Mouse (Mus musculus): ENCODE measurements around the gene Tle2. TPM values are rescaled to one million over a fixed set of nuclear protein-coding genes. Genes with fewer than 3 reads are reported as not detected.

The Tle2 gene
- total and polyA plus RNA-seq, 3 experiments = 0.19 to 2.4 TPM; not detected in 1

GRCm38 (mm10) chr10:81537429-81537828 lies 36.9 kb upstream of the Tle2 start:
- H3K4me3 ChIP-seq (ENCODE audit: control insufficient read depth in 1 of 2, insufficient read depth in 1 of 2, low read depth in 2 of 2, low read length in 2 of 2) = no peak overlapping the region
- no peak overlapping the region for H3K9ac ChIP-seq (ENCODE audit: control insufficient read depth, low read depth, low read length, poor library complexity, severe bottlenecking)
- H3K9me3 ChIP-seq (replicated peaks; ENCODE audit: insufficient read depth, low read length) = no peaks in the 10 kb centered on the region
- DNase-seq (ENCODE audit: low read depth, low spot score) = no peak
- peaks cover 43% of the 10 kb centered on the region for H3K79me2 ChIP-seq (ENCODE audit: control insufficient read depth, insufficient read depth, low read length, poor library complexity)
- no peaks in the 10 kb centered on the region for H3K27me3 ChIP-seq (ENCODE audit: control insufficient read depth in 1 of 2, insufficient read depth in 2 of 2, low read length in 2 of 2)
- TF ChIP-seq HCFC1 (IDR thresholded peaks at IDR 0.05; ENCODE audit: low read depth, low read length) = no peak
- TF ChIP-seq JUND (IDR thresholded peaks at IDR 0.05; ENCODE audit: low read depth, low read length) = no peak
- no peak for TF ChIP-seq ZMIZ1 (IDR thresholded peaks at IDR 0.05; ENCODE audit: low read depth, low read length)
- no peak for TF ChIP-seq KAT2A (conservative IDR thresholded peaks at IDR 0.05; ENCODE audit: low read depth, low read length)
- no peak for TF ChIP-seq CTCF (IDR thresholded peaks at IDR 0.05 in 2 of 3, conservative IDR thresholded peaks at IDR 0.05 in 1 of 3; ENCODE audit: control insufficient read depth in 1 of 3, insufficient read depth in 1 of 3, low read depth in 2 of 3, low read length in 3 of 3, poor library complexity in 1 of 3, severe bottlenecking in 1 of 3)
- TF ChIP-seq MEF2A (IDR thresholded peaks at IDR 0.05; ENCODE audit: extremely low read depth, insufficient replicate concordance, low read depth, low read length, poor library complexity, severe bottlenecking) = no peak
- TF ChIP-seq RAD21 (IDR thresholded peaks at IDR 0.05; ENCODE audit: low read depth, low read length) = no peak
- no peak for TF ChIP-seq ZNF384 (IDR thresholded peaks at IDR 0.05; ENCODE audit: low read depth, low read length)
- no peak for TF ChIP-seq MAFK (IDR thresholded peaks at IDR 0.05; ENCODE audit: borderline replicate concordance, low read depth, low read length)
- no peak for TF ChIP-seq USF2 (IDR thresholded peaks at IDR 0.05; ENCODE audit: borderline replicate concordance in 1 of 2, insufficient read depth in 1 of 2, low read depth in 1 of 2, low read length in 2 of 2)
- no peak for TF ChIP-seq EP300 (IDR thresholded peaks at IDR 0.05; ENCODE audit: low read depth in 1 of 2, low read length in 2 of 2)
- no peak for TF ChIP-seq TCF12 (IDR thresholded peaks at IDR 0.05; ENCODE audit: low read depth, low read length)
- TF ChIP-seq SIN3A (IDR thresholded peaks at IDR 0.05; ENCODE audit: low read length) = no peak
- TF ChIP-seq NRF1 (IDR thresholded peaks at IDR 0.05; ENCODE audit: insufficient read depth, low read depth, low read length, poor library complexity, severe bottlenecking) = no peak
- TF ChIP-seq POLR2A (IDR thresholded peaks at IDR 0.05; ENCODE audit: control insufficient read depth in 1 of 2, insufficient read depth in 1 of 2, low read depth in 1 of 2, low read length in 2 of 2, poor library complexity in 1 of 2) = no peak
- TF ChIP-seq ZKSCAN1 (IDR thresholded peaks at IDR 0.05; ENCODE audit: low read depth, low read length) = no peak
- no peak overlapping the region for H3K27ac ChIP-seq (ENCODE audit: control insufficient read depth, low read depth, low read length)
- no peaks in the 10 kb centered on the region for H3K4me1 ChIP-seq (ENCODE audit: control insufficient read depth in 1 of 2, insufficient read depth in 2 of 2, low read length in 2 of 2)
- H3K36me3 ChIP-seq (ENCODE audit: control insufficient read depth in 1 of 2, insufficient read depth in 2 of 2, low read length in 2 of 2) = peaks cover 0 to 1% of the 10 kb centered on the region in 2 experiments; a peak in 2 of 4 replicates

- TF ChIP-seq MAZ (IDR thresholded peaks at IDR 0.05; ENCODE audit: low read depth, low read length) = no peak
- no peak for TF ChIP-seq MYB (IDR thresholded peaks at IDR 0.05; ENCODE audit: low read depth, low read length)
- no peak for TF ChIP-seq SIN3A (IDR thresholded peaks at IDR 0.05; ENCODE audit: low read length)
- no peak for TF ChIP-seq EP300 (IDR thresholded peaks at IDR 0.05; ENCODE audit: low read depth in 1 of 2, low read length in 2 of 2)
- no peak for TF ChIP-seq NELFE (IDR thresholded peaks at IDR 0.05; ENCODE audit: low read depth, low read length)
- no peak for TF ChIP-seq ELF1 (IDR thresholded peaks at IDR 0.05; ENCODE audit: low read depth, low read length)
- TF ChIP-seq CTCF (IDR thresholded peaks at IDR 0.05 in 2 of 3, conservative IDR thresholded peaks at IDR 0.05 in 1 of 3; ENCODE audit: control insufficient read depth in 1 of 3, insufficient read depth in 1 of 3, low read depth in 2 of 3, low read length in 3 of 3, poor library complexity in 1 of 3, severe bottlenecking in 1 of 3) = no peak
- no peak for TF ChIP-seq TBP (IDR thresholded peaks at IDR 0.05; ENCODE audit: low read depth, low read length)
- no peak for TF ChIP-seq KAT2A (conservative IDR thresholded peaks at IDR 0.05; ENCODE audit: low read depth, low read length)
- TF ChIP-seq GABPA (IDR thresholded peaks at IDR 0.05; ENCODE audit: low read depth, low read length) = no peak
- H3K9me3 ChIP-seq (replicated peaks; ENCODE audit: insufficient read depth, low read length) = no peaks in the 10 kb centered on the region
- no peak overlapping the region for H3K4me3 ChIP-seq (ENCODE audit: control insufficient read depth in 1 of 2, insufficient read depth in 1 of 2, low read depth in 2 of 2, low read length in 2 of 2)
- H3K9ac ChIP-seq (ENCODE audit: control insufficient read depth, low read depth, low read length, poor library complexity, severe bottlenecking) = no peak overlapping the region
- DNase-seq (ENCODE audit: low read depth, low spot score) = no peak
- no peaks in the 10 kb centered on the region for H3K27me3 ChIP-seq (ENCODE audit: control insufficient read depth in 1 of 2, insufficient read depth in 2 of 2, low read length in 2 of 2)
- H3K4me1 ChIP-seq (ENCODE audit: control insufficient read depth in 1 of 2, insufficient read depth in 2 of 2, low read length in 2 of 2) = peaks cover 0 to 2% of the 10 kb centered on the region in 2 experiments; a peak in 1 of 4 replicates
- peaks cover 53% of the 10 kb centered on the region for H3K79me2 ChIP-seq (ENCODE audit: control insufficient read depth, insufficient read depth, low read length, poor library complexity)
- H3K27ac ChIP-seq (ENCODE audit: control insufficient read depth, low read depth, low read length) = no peak overlapping the region
- peaks cover under 1 to 1% of the 10 kb centered on the region in 2 experiments; a peak in 2 of 4 replicates for H3K36me3 ChIP-seq (ENCODE audit: control insufficient read depth in 1 of 2, insufficient read depth in 2 of 2, low read length in 2 of 2)
Measured at GRCm38 (mm10) chr10:81538321-81539048, 35.9 kb upstream of the Tle2 start.

Data from MEL (cell line).